Mouse (Mus musculus) hindbrain, embryonic 16.5 days (tissue): ENCODE measurements at regions not wholly inside any gene's neighbourhood (a gene's known extent, or its start where the extent isn't known, plus 50 kb on each side); places are given as distances from the start of the nearest gene placed in this dataset.
A peak's percentile ranks its signal among the peaks of the same experiment; 100 is the strongest.

Source experiments
- ATAC-seq: fragments of 200-750 bp; cut with Nextera tagmentation; 2 replicates; pipeline ENCODE4 v1.8.0; 2017; ENCODE audit warnings: moderate TSS enrichment, moderate library complexity
- H3K27ac ChIP-seq: fragments of 300-500 bp; sonication (generic); 2 replicates; pipeline ENCODE4 v1.5.1; 2014; ENCODE audit warnings: low read depth, mild to moderate bottlenecking, control low read depth, low read length, moderate library complexity
- H3K27me3 ChIP-seq: fragments of 300-500 bp; sonication (generic); replicated peaks from 2 replicates; pipeline ENCODE4 v1.6.1; 2014; ENCODE audit warnings: low read length; ENCODE audit not compliant: control insufficient read depth, insufficient read depth
- H3K36me3 ChIP-seq: fragments of 300-500 bp; sonication (generic); 2 replicates; pipeline ENCODE4 v1.6.1; 2014; ENCODE audit warnings: mild to moderate bottlenecking, low read length, moderate library complexity, mixed read lengths; ENCODE audit not compliant: control insufficient read depth, insufficient read depth
- H3K4me1 ChIP-seq: fragments of 300-500 bp; sonication (generic); 2 replicates; pipeline ENCODE4 v1.6.1; 2014; ENCODE audit warnings: low read depth, low read length; ENCODE audit not compliant: control insufficient read depth, insufficient read depth
- H3K4me2 ChIP-seq: fragments of 300-500 bp; sonication (generic); 2 replicates; pipeline ENCODE4 v1.6.1; 2014; ENCODE audit warnings: mild to moderate bottlenecking, low read length, control low read depth, moderate library complexity
- H3K4me3 ChIP-seq: fragments of 300-500 bp; sonication (generic); 2 replicates; pipeline ENCODE4 v1.5.1; 2014; ENCODE audit warnings: mild to moderate bottlenecking, low read length, control low read depth, moderate library complexity
- H3K9ac ChIP-seq: fragments of 300-500 bp; sonication (generic); 2 replicates; pipeline ENCODE4 v1.6.1; 2014; ENCODE audit warnings: low read depth, mild to moderate bottlenecking, control low read depth, low read length, moderate library complexity
- H3K9me3 ChIP-seq: fragments of 300-500 bp; sonication (generic); 2 replicates; pipeline ENCODE4 v1.6.1; 2014; ENCODE audit warnings: mild to moderate bottlenecking, low read length, moderate library complexity; ENCODE audit not compliant: control insufficient read depth
- WGBS: fragments of 180-500 bp; shearing (Covaris S2); extraction: QIAGEN DNeasy Blood & Tissue Kit; methylation state at CpG from one replicate; pipeline ENCODE4 v1.1.7; 2014; 5-methylcytosine and 5-hydroxymethylcytosine counted together

DNA sequence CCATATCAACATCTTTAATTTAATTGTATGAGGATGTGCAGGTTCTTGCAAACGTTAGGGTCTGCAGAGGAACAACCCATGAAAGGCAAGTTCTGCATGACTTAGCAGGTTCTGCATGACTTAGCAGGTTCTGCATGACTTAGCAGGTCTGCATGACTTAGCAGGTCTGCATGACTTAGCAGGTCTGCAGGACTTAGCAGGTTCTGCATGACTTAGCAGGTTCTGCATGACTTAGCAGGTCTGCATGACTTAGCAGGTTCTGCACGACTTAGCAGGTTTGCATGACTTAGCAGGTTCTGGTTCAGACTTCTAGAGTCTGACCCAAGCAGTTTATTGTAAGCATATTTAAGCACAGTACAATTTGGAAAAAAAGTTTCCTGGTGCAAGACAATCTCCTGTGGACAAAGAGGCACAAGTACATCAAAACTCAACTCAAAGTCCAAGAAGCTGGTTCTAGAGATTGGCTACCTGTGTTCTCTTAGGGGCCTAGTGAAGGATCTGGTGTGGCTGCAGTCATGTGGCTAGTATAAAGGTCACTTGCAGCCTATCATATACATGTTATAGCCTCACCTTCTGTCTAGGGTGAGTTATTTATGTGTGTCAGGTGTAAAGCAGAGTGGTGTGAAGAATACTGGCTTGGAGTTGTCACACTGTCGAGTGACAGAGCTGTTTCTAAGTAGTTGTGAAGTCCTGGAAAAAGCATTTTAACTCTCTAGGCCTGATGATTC, 50.5 kb upstream of the Prdx6 start:
- WGBS: 49% methylated on average over 3 of the region's 3 CpGs
- no peaks in the 10 kb centered on the region for H3K9me3 ChIP-seq
- ATAC-seq: no peak
- H3K4me1 ChIP-seq: no peaks in the 10 kb centered on the region
- H3K9ac ChIP-seq: no peak overlapping the region
- no peak overlapping the region for H3K27ac ChIP-seq
- no peaks in the 10 kb centered on the region for H3K27me3 ChIP-seq
- no peak overlapping the region for H3K4me2 ChIP-seq
- H3K4me3 ChIP-seq: no peak overlapping the region
- H3K36me3 ChIP-seq: no peaks in the 10 kb centered on the region

DNA sequence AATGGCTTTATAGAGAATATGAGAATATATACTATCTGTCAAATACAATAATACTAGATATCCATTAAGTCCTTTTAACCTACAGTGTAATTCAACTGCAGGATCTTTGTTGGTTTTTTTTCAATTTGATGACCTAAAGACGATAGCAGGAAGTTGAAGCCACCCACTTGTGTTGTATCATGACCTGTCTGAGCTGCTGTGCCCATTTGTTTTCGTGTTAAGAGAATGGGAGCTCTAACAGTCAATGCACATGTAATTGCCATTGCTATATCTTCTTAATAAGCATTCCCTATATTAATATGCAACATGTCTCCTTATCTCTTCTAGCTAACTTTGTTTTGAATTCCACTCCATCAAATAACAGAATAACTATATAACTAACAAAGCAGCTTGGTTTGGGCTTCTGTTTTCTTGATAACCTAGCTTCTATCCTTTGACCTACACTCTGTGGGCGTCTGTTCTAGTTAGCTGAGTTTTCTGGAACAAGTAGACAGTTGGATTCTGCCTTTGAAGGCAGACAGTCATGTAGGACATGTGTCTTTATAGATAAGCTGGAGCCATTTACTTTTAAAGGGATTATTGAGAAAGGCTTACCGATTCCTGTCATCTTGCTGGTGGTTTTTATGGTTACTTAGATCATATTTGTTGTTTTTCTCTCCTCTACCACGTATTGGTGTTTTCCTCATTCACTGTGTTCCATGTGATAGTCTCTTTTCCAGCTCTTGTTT, 55.9 kb upstream of the Prdx6 start:
- Histone ChIP-seq H3K9ac (no peak overlapping the region), H3K27ac (no peak overlapping the region), H3K4me3 (no peak overlapping the region), H3K36me3 (no peaks in the 10 kb centered on the region), H3K4me1 (no peaks in the 10 kb centered on the region), H3K27me3 (no peaks in the 10 kb centered on the region), H3K9me3 (no peaks in the 10 kb centered on the region), H3K4me2 (no peak overlapping the region)
- ATAC-seq: no peak
- 77% methylated on average over 5 of the region's 5 CpGs for WGBS

DNA sequence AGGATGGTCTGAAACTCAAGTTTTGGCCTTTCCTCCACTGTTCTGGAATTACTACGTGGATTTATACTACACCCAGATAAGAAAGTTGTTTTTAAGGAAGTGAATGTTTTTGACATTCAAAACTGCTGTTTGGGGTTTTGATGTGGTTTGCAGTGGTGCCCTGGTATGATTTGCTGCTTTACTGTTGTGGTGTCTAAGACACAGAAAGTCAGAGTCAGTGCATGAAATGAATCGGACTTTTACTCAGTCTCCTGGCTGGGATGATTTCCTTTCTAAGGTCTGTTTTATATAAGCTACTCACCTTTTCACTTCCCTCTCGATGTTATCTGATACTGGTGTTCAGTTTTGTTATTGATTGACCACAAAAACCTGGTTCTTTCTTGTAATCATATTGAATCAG, 58.2 kb upstream of the Prdx6 start:
- WGBS: 89% methylated on average over 3 of the region's 3 CpGs
- H3K27ac ChIP-seq: no peak overlapping the region
- no peaks in the 10 kb centered on the region for H3K4me1 ChIP-seq
- ATAC-seq: no peak
- H3K27me3 ChIP-seq: no peaks in the 10 kb centered on the region
- no peaks in the 10 kb centered on the region for H3K36me3 ChIP-seq
- no peak overlapping the region for H3K4me3 ChIP-seq
- no peak overlapping the region for H3K9ac ChIP-seq
- H3K4me2 ChIP-seq: no peak overlapping the region
- H3K9me3 ChIP-seq: no peaks in the 10 kb centered on the region

DNA sequence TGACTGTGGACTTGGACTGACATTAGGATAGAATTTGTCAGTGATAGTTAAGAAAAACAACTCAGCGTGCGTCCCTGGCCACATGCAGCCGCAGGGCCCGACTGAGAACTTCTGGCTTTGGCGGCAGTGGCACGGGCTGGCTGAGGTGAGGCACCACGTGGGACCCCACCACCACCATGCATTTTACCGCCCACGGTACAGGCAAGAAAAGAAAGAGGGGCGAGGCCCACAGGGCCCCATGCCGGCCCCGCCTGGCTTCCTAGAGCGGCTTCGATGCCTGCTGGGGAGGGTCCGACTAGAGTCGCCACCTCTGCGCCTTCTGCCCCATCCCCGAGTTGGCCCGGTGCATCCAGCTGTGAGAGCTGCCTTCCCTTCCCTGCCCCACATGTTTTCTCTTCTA, 63.1 kb upstream of the Prdx6 start:
- Histone ChIP-seq H3K27ac (no peak overlapping the region), H3K4me1 (no peaks in the 10 kb centered on the region), H3K4me3 (no peak overlapping the region), H3K36me3 (no peaks in the 10 kb centered on the region), H3K27me3 (no peaks in the 10 kb centered on the region), H3K4me2 (no peak overlapping the region), H3K9me3 (no peaks in the 10 kb centered on the region), H3K9ac (no peak overlapping the region)
- 56% methylated on average over 18 of the region's 19 CpGs for WGBS
- ATAC-seq: no peak

DNA sequence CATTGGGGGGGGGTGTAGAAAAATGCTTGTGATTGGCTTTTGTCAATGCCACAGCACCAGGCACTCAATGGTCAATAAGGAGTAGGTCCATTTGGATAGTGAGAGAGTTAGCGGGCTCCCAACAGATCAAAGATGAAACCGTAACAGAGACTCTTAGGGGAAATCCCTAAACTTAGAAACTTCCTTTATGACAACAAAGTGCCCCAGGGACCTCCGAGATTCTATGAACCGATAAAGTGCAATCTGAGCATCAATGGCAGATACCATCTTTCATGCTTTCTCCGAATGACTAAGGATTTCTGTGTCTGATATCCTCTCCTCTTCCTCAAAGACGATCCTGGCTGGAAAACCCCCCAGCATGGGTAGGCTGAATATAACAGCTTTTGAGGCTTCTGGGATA, 70.7 kb upstream of the Prdx6 start:
- Histone ChIP-seq H3K27ac (no peak overlapping the region), H3K4me1 (no peaks in the 10 kb centered on the region), H3K9me3 (no peaks in the 10 kb centered on the region), H3K36me3 (no peaks in the 10 kb centered on the region), H3K9ac (no peak overlapping the region), H3K4me3 (no peak overlapping the region), H3K27me3 (no peaks in the 10 kb centered on the region), H3K4me2 (no peak overlapping the region)
- no peak for ATAC-seq
- WGBS: 95% methylated on average over 6 of the region's 6 CpGs

DNA sequence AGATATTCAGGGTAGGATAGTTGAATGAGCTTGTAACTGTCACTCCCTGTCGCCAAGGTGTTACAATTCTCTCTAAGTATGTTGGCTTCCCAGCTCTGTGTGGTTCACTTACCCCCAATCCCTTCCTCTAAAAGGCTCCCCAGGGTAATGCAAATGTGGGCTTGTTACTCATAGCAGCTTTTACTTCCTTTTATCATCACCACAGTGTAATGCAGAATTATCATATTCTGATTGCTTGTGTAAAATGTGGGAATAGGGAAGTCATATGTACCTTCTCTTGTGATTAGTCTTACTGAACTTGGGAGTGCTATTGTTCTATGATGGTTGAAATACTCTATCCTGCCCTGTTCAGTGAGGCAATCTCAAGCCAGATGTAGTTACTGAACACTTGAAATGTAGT, 66.0 kb upstream of the Tnfsf4 start:
- Histone ChIP-seq H3K27ac (no peak overlapping the region), H3K4me1 (no peaks in the 10 kb centered on the region), H3K9ac (no peak overlapping the region), H3K36me3 (no peaks in the 10 kb centered on the region), H3K4me3 (no peak overlapping the region), H3K4me2 (no peak overlapping the region), H3K27me3 (no peaks in the 10 kb centered on the region), H3K9me3 (no peaks in the 10 kb centered on the region)
- 61% methylated on average over 1 of the region's 1 CpGs for WGBS
- no peak for ATAC-seq

DNA sequence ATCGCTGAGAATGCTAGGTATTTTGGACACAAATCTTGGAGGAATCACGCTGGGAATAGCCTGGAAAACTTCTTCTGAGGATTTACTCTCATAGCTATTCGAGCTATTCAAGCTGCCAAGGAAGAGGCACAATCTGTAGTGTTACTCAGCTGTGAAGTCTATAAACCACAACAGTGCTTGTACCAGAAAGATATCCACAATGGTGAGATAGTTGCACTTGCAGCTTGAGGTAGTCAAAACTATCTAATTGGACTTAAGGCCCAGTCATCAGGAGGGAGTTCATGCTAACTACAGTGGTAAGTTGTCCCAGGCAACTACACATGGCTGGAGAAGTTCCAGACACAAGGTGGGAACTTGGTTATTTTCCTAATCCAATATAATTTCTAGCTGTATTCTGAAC, 62.1 kb upstream of the Tnfsf4 start:
- no peak overlapping the region for H3K27ac ChIP-seq
- H3K9me3 ChIP-seq: no peaks in the 10 kb centered on the region
- WGBS: 66% methylated on average over 3 of the region's 3 CpGs
- ATAC-seq: no peak
- H3K9ac ChIP-seq: no peak overlapping the region
- H3K4me1 ChIP-seq: no peaks in the 10 kb centered on the region
- no peak overlapping the region for H3K4me3 ChIP-seq
- no peaks in the 10 kb centered on the region for H3K36me3 ChIP-seq
- no peaks in the 10 kb centered on the region for H3K27me3 ChIP-seq
- no peak overlapping the region for H3K4me2 ChIP-seq

DNA sequence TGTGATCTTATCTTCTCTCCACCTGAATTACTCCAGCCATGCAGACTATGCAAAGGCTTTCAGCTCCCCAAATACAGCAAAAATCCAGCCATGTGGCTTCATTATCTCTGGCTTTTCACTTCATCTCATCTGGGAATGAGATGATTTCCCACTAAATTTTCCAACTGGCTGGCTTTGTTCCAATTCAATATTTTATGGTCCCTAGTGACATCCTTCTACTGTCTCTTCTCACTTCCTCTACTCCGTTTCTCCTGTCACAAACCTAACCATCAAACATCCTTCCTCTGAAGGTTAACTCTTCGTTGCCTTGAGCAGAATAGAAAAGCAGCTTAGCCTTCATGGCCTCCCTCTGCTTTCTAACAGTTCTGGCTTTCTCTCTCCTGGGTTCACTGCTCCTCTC, 50.1 kb upstream of the Tnfsf4 start:
- 35% methylated on average over 2 of the region's 2 CpGs for WGBS
- Histone ChIP-seq H3K27me3 (no peaks in the 10 kb centered on the region), H3K4me2 (no peak overlapping the region), H3K9ac (no peak overlapping the region), H3K4me1 (no peaks in the 10 kb centered on the region), H3K27ac (no peak overlapping the region), H3K9me3 (no peaks in the 10 kb centered on the region), H3K4me3 (no peak overlapping the region), H3K36me3 (no peaks in the 10 kb centered on the region)
- ATAC-seq: peak; percentile 48; the same call in 1 of the 2 replicates
